Mouse (Mus musculus): ENCODE measurements around the gene Mertk.

GRCm38 (mm10) chr2:128731951-128732350 lies 33.2 kb downstream of the Mertk start:
- TF ChIP-seq CTCF (IDR thresholded peaks at IDR 0.05; ENCODE audit: extremely low read depth, insufficient read length, insufficient replicate concordance, low read depth, low read length), result no peak
- no peak for TF ChIP-seq POLR2A (IDR thresholded peaks at IDR 0.05; ENCODE audit: low read depth, low read length)

All from small intestine, adult 2 months (tissue).